Mouse (Mus musculus): ENCODE results near the gene Gja3. TPM values are rescaled to one million over a fixed set of nuclear protein-coding genes. Genes with fewer than 3 reads are reported as not detected.
"Not testable (repeated sequence)": the region's sequence is repeated elsewhere in the genome, so short reads cannot be mapped to it uniquely, and the experiment has no call there.

The Gja3 gene
- polyA plus RNA-seq, 1 experiment from 2014 or later, result not detected

DNA sequence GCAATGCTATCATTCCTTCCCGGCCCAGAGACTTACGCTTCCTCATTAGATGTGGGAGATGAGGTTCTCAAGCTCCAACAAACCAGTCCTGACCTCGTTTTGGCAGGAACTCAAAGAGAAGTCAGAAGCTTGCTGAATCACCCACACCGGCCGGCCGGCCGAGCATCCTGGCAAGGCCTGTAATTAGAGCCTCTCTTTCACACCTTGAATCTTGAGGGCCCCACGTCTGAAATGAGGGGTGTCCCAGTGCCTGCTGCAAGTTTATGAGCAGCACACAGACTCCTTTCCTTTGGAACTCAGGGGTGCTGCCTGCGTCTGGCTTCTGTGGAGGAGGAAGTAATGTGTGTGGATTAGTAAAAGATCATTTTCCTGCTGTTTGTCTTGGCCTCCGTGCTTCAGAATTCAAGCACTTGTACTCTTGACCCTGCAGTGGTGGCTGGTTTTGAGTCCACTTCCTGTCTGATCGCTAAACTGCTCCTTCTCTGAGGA lies 26.3 kb upstream of the Gja3 start:
- Histone ChIP-seq H3K36me3 (no peaks in the 10 kb centered on the region), H3K4me1 (no peaks in the 10 kb centered on the region; the same call in 1 of the 2 replicates), H3K27me3 (ENCODE audit: low read depth, poor library complexity, severe bottlenecking) (no peaks in the 10 kb centered on the region), H3K9me3 (replicated peaks) (no peaks in the 10 kb centered on the region), H3K27ac (replicated peaks) (no peak overlapping the region), H3K4me3 (no peak overlapping the region)
- DNase-seq (ENCODE audit: low spot score), result no peak
- 77% methylated on average over 11 of the region's 11 CpGs for WGBS

DNA sequence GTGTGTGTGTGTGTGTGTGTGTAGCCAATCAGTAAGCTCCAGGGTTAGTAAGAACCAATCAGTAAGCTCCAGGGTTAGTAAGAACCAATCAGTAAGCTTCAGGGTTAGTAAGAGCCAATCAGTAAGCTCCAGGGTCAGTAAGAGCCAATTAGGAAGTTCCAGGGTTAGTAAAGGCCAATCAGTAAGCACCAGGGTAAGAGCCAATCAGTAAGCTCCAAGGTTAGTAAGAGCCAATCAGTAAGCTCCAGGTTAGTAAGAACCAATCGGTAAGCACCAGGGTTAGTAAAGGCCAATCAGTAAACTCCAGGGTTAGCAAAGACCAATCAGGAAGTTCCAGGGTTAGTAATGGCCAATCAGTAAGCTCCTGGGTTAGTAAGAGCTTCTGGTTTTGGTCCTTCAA lies 25.0 kb upstream of the Gja3 start:
- no peak overlapping the region for H3K27ac ChIP-seq (replicated peaks)
- DNase-seq (ENCODE audit: low spot score), result no peak
- no peaks in the 10 kb centered on the region for H3K9me3 ChIP-seq (replicated peaks)
- no peaks in the 10 kb centered on the region for H3K27me3 ChIP-seq (ENCODE audit: low read depth, poor library complexity, severe bottlenecking)
- H3K36me3 ChIP-seq, result no peaks in the 10 kb centered on the region
- WGBS, result 100% methylated on average over 1 of the region's 1 CpGs
- H3K4me1 ChIP-seq, result no peaks in the 10 kb centered on the region; the same call in 1 of the 2 replicates
- no peak overlapping the region for H3K4me3 ChIP-seq

DNA sequence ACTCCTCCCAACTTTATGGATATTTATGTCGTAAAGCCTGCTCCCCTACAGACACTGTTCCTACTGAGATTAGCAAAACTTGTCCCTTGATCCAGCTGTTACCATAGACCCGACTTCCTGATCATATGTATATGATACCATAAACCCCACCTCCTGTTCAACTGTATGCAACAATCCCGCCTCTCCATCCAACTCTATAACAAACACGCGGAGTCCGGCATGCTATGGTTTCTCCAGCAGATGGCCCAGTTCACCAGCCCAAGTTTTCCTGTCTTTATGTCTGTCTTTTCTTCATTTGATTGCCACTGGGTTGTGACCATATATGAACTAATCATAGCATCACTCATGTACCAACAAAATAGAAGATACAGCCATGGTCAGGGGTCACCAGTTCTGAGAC lies 17.6 kb upstream of the Gja3 start:
- H3K4me3 ChIP-seq, result no peak overlapping the region

DNA sequence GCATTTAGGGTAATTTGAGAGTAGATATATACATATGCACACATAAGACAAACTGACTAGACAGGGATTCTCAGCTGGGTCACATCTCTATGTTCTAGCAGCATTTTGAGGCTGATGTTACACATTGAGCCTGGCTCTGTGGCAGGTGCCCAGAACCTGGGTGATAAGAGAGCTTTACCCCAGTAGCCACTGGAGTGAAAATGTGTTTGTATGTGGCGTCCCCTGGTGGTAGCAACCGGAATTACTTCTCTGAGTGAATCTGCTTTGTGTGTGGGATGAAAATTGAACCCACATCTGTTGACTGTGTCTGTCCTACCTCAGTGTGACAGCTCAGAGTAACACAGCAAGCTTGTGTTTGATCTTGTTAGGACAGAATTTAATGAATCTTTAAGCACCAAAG lies 12.0 kb upstream of the Gja3 start:
- WGBS, result 0% methylated on average over 2 of the region's 2 CpGs
- H3K36me3 ChIP-seq, result not testable (repeated sequence)

More for the DNA sequence above, 17.6 kb upstream of the Gja3 start:
- no peaks in the 10 kb centered on the region for H3K27me3 ChIP-seq (ENCODE audit: low read depth, poor library complexity, severe bottlenecking)
- H3K36me3 ChIP-seq, result no peaks in the 10 kb centered on the region
- H3K27ac ChIP-seq (replicated peaks), result no peak overlapping the region
- H3K4me1 ChIP-seq, result no peaks in the 10 kb centered on the region
- DNase-seq (ENCODE audit: low spot score), result no peak
- no peaks in the 10 kb centered on the region for H3K9me3 ChIP-seq (replicated peaks)
- WGBS, result 85% methylated on average over 6 of the region's 6 CpGs

DNA sequence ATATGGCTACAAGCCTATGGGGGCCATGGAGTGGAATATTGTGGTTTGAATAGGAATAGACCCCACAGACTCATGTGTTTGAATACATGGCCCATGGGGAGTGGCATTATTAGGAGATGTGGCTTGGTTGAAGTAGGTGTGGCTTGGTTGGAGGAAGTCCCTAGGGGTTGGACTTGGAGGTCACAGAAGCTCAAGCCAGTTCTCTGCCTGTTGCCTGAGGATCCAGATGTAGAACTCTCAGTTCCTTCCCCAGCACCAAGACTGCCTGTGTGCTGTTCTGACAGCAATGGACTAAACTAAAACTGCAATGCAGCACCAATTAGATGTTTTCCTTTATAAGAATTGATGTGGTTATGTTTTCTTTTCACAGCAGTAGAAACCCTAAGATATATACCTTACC lies 8.2 kb upstream of the Gja3 start:
- H3K36me3 ChIP-seq, result no peaks in the 10 kb centered on the region
- no peaks in the 10 kb centered on the region for H3K9me3 ChIP-seq (replicated peaks)
- no peak for DNase-seq (ENCODE audit: low spot score)
- H3K27ac ChIP-seq (replicated peaks), result no peak overlapping the region
- H3K27me3 ChIP-seq (ENCODE audit: low read depth, poor library complexity, severe bottlenecking), result no peaks in the 10 kb centered on the region
- no peaks in the 10 kb centered on the region for H3K4me1 ChIP-seq
- no peak overlapping the region for H3K4me3 ChIP-seq

More for the DNA sequence above, 12.0 kb upstream of the Gja3 start:
- H3K27me3 ChIP-seq (ENCODE audit: low read depth, poor library complexity, severe bottlenecking); H3K4me3 ChIP-seq; H3K9me3 ChIP-seq (replicated peaks); H3K27ac ChIP-seq (replicated peaks); H3K4me1 ChIP-seq: not testable (repeated sequence)
- DNase-seq (ENCODE audit: low spot score), result peak; percentile 57

DNA sequence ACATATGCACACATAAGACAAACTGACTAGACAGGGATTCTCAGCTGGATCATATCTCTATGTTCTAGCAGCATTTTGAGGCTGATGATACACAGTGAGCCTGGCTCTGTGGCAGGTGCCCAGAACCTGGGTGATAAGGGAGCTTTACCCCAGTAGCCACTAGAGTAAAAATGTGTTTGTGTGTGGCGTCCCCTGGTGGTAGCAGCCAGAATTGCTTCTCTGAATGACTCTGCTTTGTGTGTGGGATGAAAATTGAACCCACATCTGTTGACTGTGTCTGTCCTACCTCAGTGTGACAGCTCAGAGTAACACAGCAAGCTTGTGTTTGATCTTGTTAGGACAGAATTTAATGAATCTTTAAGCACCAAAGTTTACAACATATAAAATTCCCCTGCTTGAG lies 2.2 kb upstream of the Gja3 start:
- not testable (repeated sequence) for H3K36me3 ChIP-seq; H3K27ac ChIP-seq (replicated peaks); H3K9me3 ChIP-seq (replicated peaks); H3K4me3 ChIP-seq
- WGBS, result 0% methylated on average over 1 of the region's 1 CpGs
- H3K27me3 ChIP-seq (ENCODE audit: low read depth, poor library complexity, severe bottlenecking), result peaks cover 45% of the 10 kb centered on the region
- DNase-seq (ENCODE audit: low spot score), result peak; percentile 73
- peaks cover 13% of the 10 kb centered on the region for H3K4me1 ChIP-seq

DNA sequence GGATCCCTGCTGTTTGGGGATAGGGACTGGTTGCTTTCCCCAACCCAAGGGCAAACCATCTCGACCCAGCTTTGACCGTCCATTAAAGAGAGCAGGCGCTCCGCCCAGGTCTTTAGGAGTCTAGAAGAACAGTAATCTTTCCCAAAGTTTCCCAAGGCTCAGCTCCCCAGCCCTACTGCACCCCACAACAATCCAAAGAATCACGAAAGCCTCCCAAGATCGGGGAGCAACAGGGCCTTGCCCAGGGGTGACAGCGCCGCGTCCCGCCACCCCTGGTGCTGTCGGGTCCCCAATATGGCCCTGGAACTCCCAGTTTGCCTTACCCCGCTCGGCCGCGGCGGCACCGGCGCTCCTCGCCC lies 717 bp downstream of the Gja3 start:
- Histone ChIP-seq H3K4me3 (peak overlapping the region; percentile 72), H3K27me3 (ENCODE audit: low read depth, poor library complexity, severe bottlenecking) (peaks cover 60% of the 10 kb centered on the region), H3K27ac (replicated peaks) (no peak overlapping the region), H3K9me3 (replicated peaks) (no peaks in the 10 kb centered on the region), H3K4me1 (peaks cover 13% of the 10 kb centered on the region), H3K36me3 (no peaks in the 10 kb centered on the region)
- WGBS, result 4% methylated on average over 19 of the region's 19 CpGs
- DNase-seq (ENCODE audit: low spot score), result no peak

DNA sequence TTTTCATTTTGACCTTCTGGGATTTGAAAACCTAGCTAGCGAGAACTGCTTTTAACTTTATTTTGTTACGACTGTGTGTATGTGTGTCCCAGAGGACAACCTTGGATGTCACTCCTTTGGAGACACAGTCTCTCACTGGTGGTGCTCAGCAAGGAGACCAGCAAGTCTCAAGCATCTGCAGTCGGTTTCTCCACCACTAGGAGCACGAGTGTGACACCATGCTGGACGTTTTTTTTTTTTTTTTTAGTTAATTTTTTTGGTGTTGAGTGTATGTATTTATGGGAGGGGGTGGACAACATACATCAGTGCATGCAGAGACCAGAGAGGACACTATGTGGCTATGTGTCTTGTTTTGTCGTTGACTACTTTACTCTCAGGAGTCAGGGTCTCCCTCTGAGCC lies 5.2 kb downstream of the Gja3 start:
- Histone ChIP-seq H3K27me3 (ENCODE audit: low read depth, poor library complexity, severe bottlenecking) (peaks cover 41% of the 10 kb centered on the region), H3K4me1 (peaks cover 7% of the 10 kb centered on the region), H3K27ac (replicated peaks) (no peak overlapping the region), H3K36me3 (no peaks in the 10 kb centered on the region), H3K9me3 (replicated peaks) (no peaks in the 10 kb centered on the region), H3K4me3 (no peak overlapping the region)
- 73% methylated on average over 6 of the region's 6 CpGs for WGBS
- no peak for DNase-seq (ENCODE audit: low spot score)

DNA sequence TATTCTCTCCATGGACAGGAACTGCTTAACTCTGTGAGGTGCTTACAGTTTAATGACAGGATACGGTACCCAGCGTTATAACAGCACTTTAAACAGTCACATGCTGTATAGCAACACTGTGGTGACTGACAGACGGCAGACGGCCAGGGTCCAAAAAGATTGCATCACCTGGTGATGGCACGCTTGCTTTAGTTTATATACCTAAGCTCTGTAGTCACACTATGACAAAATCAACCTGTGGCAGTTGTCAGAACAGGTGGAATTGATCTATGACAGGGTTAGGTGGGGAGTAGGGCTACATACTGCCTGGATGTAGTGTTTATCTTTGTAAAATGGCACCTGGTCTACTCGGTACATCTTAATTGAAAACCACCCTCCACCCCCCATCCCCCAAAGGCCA lies 14.0 kb downstream of the Gja3 start:
- H3K4me1 ChIP-seq, result no peaks in the 10 kb centered on the region
- H3K9me3 ChIP-seq (replicated peaks), result no peaks in the 10 kb centered on the region
- no peak overlapping the region for H3K27ac ChIP-seq (replicated peaks)
- no peaks in the 10 kb centered on the region for H3K36me3 ChIP-seq
- H3K4me3 ChIP-seq, result no peak overlapping the region
- DNase-seq (ENCODE audit: low spot score), result no peak
- 86% methylated on average over 6 of the region's 6 CpGs for WGBS
- H3K27me3 ChIP-seq (ENCODE audit: low read depth, poor library complexity, severe bottlenecking), result no peaks in the 10 kb centered on the region

DNA sequence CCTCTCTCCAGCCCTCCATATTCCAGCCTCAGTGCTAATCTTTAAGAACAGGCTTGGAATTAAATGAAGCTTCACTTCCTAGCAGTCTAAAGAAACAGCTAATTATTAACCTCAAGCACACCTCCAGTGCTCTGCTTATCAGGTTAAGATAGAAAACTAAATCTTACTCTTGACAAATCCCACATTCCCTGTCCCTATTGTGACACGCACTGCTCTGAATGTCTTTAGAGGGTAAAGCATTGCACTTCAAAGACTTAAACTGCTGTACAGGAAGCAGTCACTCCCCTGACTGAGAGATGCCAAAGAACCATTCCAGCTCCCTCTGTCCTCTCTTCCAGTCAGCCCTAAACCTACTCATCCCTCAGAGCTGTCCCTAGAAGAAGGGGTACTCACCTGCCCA lies 16.5 kb downstream of the Gja3 start:
- H3K27me3 ChIP-seq (ENCODE audit: low read depth, poor library complexity, severe bottlenecking), result no peaks in the 10 kb centered on the region
- no peak overlapping the region for H3K27ac ChIP-seq (replicated peaks)
- H3K4me1 ChIP-seq, result no peaks in the 10 kb centered on the region
- DNase-seq (ENCODE audit: low spot score), result no peak
- 82% methylated on average over 1 of the region's 1 CpGs for WGBS
- no peaks in the 10 kb centered on the region for H3K36me3 ChIP-seq
- H3K4me3 ChIP-seq, result no peak overlapping the region
- H3K9me3 ChIP-seq (replicated peaks), result no peaks in the 10 kb centered on the region

DNA sequence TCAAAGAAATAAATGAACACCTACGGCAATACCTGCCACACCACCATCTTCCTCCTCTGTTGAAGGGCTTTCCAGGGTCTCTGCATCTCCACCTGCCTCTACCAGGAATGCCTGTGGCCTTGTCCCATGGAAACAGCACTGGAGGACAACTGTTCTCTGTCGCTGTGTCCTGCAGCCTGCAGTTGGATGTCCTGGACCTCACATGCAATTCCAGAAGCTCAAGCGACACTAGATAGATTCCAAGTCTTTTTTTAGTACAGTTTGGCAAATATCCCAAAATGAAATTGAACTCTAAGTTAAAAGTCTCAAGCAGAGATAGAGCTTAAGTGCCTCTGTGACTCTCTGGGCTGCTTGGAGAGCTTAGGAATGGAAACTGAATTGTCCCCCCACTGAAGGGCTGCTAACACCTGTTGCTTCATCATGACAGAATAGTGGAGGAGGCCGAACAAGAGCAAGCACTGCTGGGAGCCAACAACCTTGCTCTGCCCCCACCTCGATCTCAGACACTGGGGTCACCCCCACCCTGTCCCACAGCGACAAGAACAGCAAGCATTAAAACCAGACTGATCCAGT lies 22.9 kb downstream of the Gja3 start:
- no peaks in the 10 kb centered on the region for H3K27me3 ChIP-seq (ENCODE audit: low read depth, poor library complexity, severe bottlenecking)
- H3K4me3 ChIP-seq, result no peak overlapping the region
- H3K27ac ChIP-seq (replicated peaks), result no peak overlapping the region
- DNase-seq (ENCODE audit: low spot score), result no peak
- 81% methylated on average over 6 of the region's 6 CpGs for WGBS
- H3K4me1 ChIP-seq, result no peaks in the 10 kb centered on the region
- H3K36me3 ChIP-seq, result no peaks in the 10 kb centered on the region
- H3K9me3 ChIP-seq (replicated peaks), result no peaks in the 10 kb centered on the region

DNA sequence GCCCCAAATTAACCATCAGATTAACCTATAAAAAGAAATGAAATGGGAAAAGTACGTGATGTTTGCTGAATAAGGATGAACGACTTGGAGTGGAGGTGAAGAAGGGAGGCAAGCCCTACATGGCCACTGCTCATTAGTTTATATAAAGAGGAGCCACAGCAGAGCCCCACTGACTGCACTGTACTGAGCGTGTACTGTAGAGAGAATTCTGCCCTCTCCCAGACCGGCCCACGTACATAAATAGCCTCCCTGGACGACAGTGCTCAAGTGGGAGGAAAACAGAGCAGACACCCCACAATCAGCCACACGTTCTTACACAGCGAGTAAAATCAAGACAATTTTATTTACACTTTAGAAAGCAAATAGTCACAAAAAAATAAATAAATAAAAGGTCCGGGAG lies 23.8 kb downstream of the Gja3 start:
- DNase-seq (ENCODE audit: low spot score), result no peak
- H3K4me1 ChIP-seq, result no peaks in the 10 kb centered on the region
- H3K36me3 ChIP-seq, result no peaks in the 10 kb centered on the region
- H3K9me3 ChIP-seq (replicated peaks), result no peaks in the 10 kb centered on the region
- no peak overlapping the region for H3K4me3 ChIP-seq
- H3K27ac ChIP-seq (replicated peaks), result no peak overlapping the region
- H3K27me3 ChIP-seq (ENCODE audit: low read depth, poor library complexity, severe bottlenecking), result no peaks in the 10 kb centered on the region
- WGBS, result 87% methylated on average over 9 of the region's 9 CpGs

DNA sequence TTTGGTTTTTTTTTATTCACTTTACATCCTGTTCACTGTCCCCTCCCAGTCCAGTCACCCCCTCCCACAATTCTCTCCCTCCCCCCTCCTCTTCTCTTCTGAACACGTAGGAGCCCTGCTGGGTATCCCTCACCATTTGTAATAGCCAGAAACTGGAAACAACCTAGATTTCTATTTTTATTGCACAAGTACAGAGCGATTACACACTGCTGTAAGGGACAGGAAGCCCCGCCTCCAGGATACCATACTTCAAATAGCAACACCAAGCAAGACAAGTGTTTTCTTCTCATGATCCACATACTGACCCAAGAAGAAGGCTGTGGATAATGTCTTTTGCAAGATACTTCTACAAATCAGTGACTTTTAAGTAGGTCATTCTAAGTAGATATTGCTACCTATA lies 25.1 kb downstream of the Gja3 start:
- no peaks in the 10 kb centered on the region for H3K27me3 ChIP-seq (ENCODE audit: low read depth, poor library complexity, severe bottlenecking)
- H3K36me3 ChIP-seq, result no peaks in the 10 kb centered on the region
- 81% methylated on average over 3 of the region's 3 CpGs for WGBS

DNA sequence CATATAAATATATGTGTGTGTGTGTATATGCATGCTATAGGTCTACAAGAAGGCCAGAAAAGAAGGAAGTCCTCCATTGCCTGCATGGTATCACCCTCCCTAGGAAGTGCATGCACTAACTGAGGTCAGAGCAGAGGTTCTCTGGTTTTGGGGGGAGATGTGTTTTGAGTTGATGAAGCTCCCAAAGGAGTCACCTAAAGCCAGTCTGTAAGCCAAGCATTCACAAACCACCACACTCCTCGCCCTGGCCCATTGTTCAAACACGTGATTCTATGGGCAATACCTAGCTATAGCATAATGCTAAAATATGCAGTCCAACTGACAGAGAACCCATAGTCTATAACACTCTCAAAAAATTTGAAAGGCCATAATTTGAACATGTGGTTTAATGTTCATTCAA lies 39.5 kb downstream of the Gja3 start:
- WGBS, result 83% methylated on average over 2 of the region's 2 CpGs
- DNase-seq (ENCODE audit: low spot score), result no peak
- Histone ChIP-seq H3K4me3 (no peak overlapping the region), H3K36me3 (no peaks in the 10 kb centered on the region), H3K9me3 (replicated peaks) (no peaks in the 10 kb centered on the region), H3K27me3 (ENCODE audit: low read depth, poor library complexity, severe bottlenecking) (no peaks in the 10 kb centered on the region), H3K4me1 (no peaks in the 10 kb centered on the region), H3K27ac (replicated peaks) (no peak overlapping the region)

More for the DNA sequence above, 25.1 kb downstream of the Gja3 start:
- H3K4me3 ChIP-seq, result no peak overlapping the region
- no peak for DNase-seq (ENCODE audit: low spot score)
- H3K9me3 ChIP-seq (replicated peaks), result no peaks in the 10 kb centered on the region
- no peaks in the 10 kb centered on the region for H3K4me1 ChIP-seq
- H3K27ac ChIP-seq (replicated peaks), result no peak overlapping the region
